Mouse (Mus musculus) MEL-GATA-1-ER (cell line): ENCODE measurements around the gene Cachd1.

ENCODE experiments used
- DNase-seq: peaks from one replicate; pipeline ENCODE4 v3.0.0-alpha.2; 2012; ENCODE audit warnings: low read depth; ENCODE audit errors: extremely low read depth

Cachd1 gene

GRCm38 (mm10) chr4:100988231-100988799 is 211.8 kb downstream of the Cachd1 start:
- no peak for DNase-seq

GRCm38 (mm10) chr4:100990996-100991395 is 214.5 kb downstream of the Cachd1 start:
- DNase-seq, result no peak

- no peak for DNase-seq
Observed at GRCm38 (mm10) chr4:100992086-100992485, 215.6 kb downstream of the Cachd1 start.

GRCm38 (mm10) chr4:100994442-100995255 is 218.2 kb downstream of the Cachd1 start:
- peak; percentile 66 for DNase-seq

- DNase-seq, result no peak
Observed at GRCm38 (mm10) chr4:100995617-100996016, 219.1 kb downstream of the Cachd1 start.

- DNase-seq, result no peak
Observed at GRCm38 (mm10) chr4:100996060-100996651, 219.7 kb downstream of the Cachd1 start.

- DNase-seq, result peak; percentile 56
Observed at GRCm38 (mm10) chr4:100998145-100998544, 221.7 kb downstream of the Cachd1 start.

- no peak for DNase-seq
Observed at GRCm38 (mm10) chr4:100998906-100999305, 222.4 kb downstream of the Cachd1 start.

- DNase-seq, result no peak
Observed at GRCm38 (mm10) chr4:101000622-101001021, 224.1 kb downstream of the Cachd1 start.

- no peak for DNase-seq
Observed at GRCm38 (mm10) chr4:101001073-101001472, 224.6 kb downstream of the Cachd1 start.

- no peak for DNase-seq
Observed at GRCm38 (mm10) chr4:101002961-101003360, 226.5 kb downstream of the Cachd1 start.

GRCm38 (mm10) chr4:101008362-101008769 is 231.9 kb downstream of the Cachd1 start:
- DNase-seq, result no peak

- no peak for DNase-seq
Observed at GRCm38 (mm10) chr4:101009092-101009491, 232.6 kb downstream of the Cachd1 start.

GRCm38 (mm10) chr4:101017806-101018205 is 241.3 kb downstream of the Cachd1 start:
- DNase-seq, result no peak

GRCm38 (mm10) chr4:101020596-101020995 is 244.1 kb downstream of the Cachd1 start, which contains the start of gene Gm10577:
Gene Gm10577 (minus strand): TSS chr4:101020696.
- DNase-seq, result no peak

- DNase-seq, result no peak
Observed at GRCm38 (mm10) chr4:101026566-101026965, 250.1 kb downstream of the Cachd1 start.

GRCm38 (mm10) chr4:101026995-101027394 is 250.5 kb downstream of the Cachd1 start:
- DNase-seq, result no peak

- DNase-seq, result no peak
Observed at GRCm38 (mm10) chr4:101027852-101028411, 251.5 kb downstream of the Cachd1 start.

GRCm38 (mm10) chr4:101033047-101033446 is 256.6 kb downstream of the Cachd1 start:
- no peak for DNase-seq

- DNase-seq, result no peak
Observed at GRCm38 (mm10) chr4:101035131-101035530, 258.7 kb downstream of the Cachd1 start.

- DNase-seq, result no peak
Observed at GRCm38 (mm10) chr4:101037156-101037555, 260.7 kb downstream of the Cachd1 start.

- no peak for DNase-seq
Observed at GRCm38 (mm10) chr4:101043691-101044090, 267.2 kb downstream of the Cachd1 start.
